Mouse (Mus musculus) midbrain, embryonic 16.5 days (tissue): ENCODE measurements at regions not wholly inside any gene's neighbourhood (a gene's known extent, or its start where the extent isn't known, plus 50 kb on each side); places are given as distances from the start of the nearest gene placed in this dataset.
A peak's percentile ranks its signal among the peaks of the same experiment; 100 is the strongest.

ENCODE experiments used
- ATAC-seq: fragments of 200-750 bp; cut with Nextera tagmentation; 2 replicates; pipeline ENCODE4 v1.8.0; 2017; ENCODE audit warnings: moderate TSS enrichment
- H3K27ac ChIP-seq: fragments of 300-500 bp; sonication (generic); 2 replicates; pipeline ENCODE4 v1.5.1; 2014; ENCODE audit warnings: mild to moderate bottlenecking, low read length, mixed read lengths
- H3K27me3 ChIP-seq: fragments of 300-500 bp; sonication (generic); 2 replicates; pipeline ENCODE4 v1.6.1; 2014; ENCODE audit warnings: low read depth, low read length, mixed read lengths; ENCODE audit not compliant: control insufficient read depth, insufficient read depth
- H3K36me3 ChIP-seq: fragments of 300-500 bp; sonication (generic); 2 replicates; pipeline ENCODE4 v1.6.1; 2014; ENCODE audit warnings: mild to moderate bottlenecking, low read length, moderate library complexity, mixed read lengths; ENCODE audit not compliant: control insufficient read depth, insufficient read depth
- H3K4me1 ChIP-seq: fragments of 300-500 bp; sonication (generic); 2 replicates; pipeline ENCODE4 v1.6.1; 2014; ENCODE audit warnings: mild to moderate bottlenecking, low read length, mixed read lengths; ENCODE audit not compliant: control insufficient read depth, insufficient read depth
- H3K4me2 ChIP-seq: fragments of 300-500 bp; sonication (generic); 2 replicates; pipeline ENCODE4 v1.6.1; 2014; ENCODE audit warnings: mild to moderate bottlenecking, low read length, mixed read lengths
- H3K4me3 ChIP-seq: fragments of 300-500 bp; sonication (generic); 2 replicates; pipeline ENCODE4 v1.5.1; 2014; ENCODE audit warnings: low read depth, mild to moderate bottlenecking, low read length, moderate library complexity, mixed read lengths
- H3K9ac ChIP-seq: fragments of 300-500 bp; sonication (generic); 2 replicates; pipeline ENCODE4 v1.6.1; 2014; ENCODE audit warnings: low read depth, low read length, mixed read lengths
- H3K9me3 ChIP-seq: fragments of 300-500 bp; sonication (generic); replicated peaks from 2 replicates; pipeline ENCODE4 v1.6.1; 2014; ENCODE audit warnings: mild to moderate bottlenecking, low read length, mixed read lengths; ENCODE audit not compliant: control insufficient read depth, poor library complexity, severe bottlenecking
- WGBS: fragments of 180-500 bp; shearing (Covaris S2); extraction: QIAGEN DNeasy Blood & Tissue Kit; methylation state at CpG from one replicate; pipeline ENCODE4 v1.1.7; 2014; 5-methylcytosine and 5-hydroxymethylcytosine counted together

DNA sequence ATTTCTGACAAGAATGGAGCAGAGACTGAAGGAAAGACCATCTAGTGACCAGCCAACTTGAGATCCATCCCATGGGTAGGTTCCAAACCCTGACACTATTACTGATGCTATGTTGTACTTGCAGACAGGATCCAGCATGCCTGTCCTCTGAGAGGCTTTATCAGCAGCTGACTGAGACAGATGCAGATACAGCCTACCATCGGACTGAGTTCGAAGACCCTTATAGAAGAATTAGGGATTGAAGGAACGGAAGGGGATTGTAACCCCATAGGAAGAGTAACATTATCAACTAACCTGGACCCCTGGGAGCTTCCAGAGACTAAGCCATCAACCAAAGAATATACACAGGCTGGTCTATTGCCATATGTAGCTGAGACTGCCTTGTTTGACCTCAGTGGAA is 183.1 kb upstream of the Adcy2 start:
- H3K36me3 ChIP-seq: no peaks in the 10 kb centered on the region
- no peak overlapping the region for H3K27ac ChIP-seq

DNA sequence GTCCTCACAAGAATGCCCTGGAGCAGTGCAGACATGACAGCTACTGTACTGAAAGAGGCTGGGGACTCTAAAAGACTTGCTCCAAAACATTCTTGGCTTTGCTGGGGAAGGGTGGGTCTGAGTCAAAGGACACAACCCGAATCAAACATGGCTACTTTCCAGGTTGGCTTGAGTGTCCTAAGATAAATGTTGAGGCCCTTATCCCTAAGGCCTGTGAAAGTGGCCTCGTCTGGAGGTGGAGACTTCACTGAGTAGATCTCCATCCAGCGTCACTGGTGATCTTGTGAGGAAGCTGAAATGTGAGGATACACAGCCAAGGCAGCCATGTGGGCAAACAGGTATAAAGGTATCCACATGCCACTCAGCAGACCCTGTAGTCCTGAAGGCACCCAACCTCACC is 191.3 kb upstream of the Adcy2 start:
- ATAC-seq: no peak
- no peaks in the 10 kb centered on the region for H3K9me3 ChIP-seq
- no peak overlapping the region for H3K9ac ChIP-seq
- H3K27me3 ChIP-seq: no peaks in the 10 kb centered on the region
- H3K4me1 ChIP-seq: no peaks in the 10 kb centered on the region
- no peak overlapping the region for H3K27ac ChIP-seq
- no peaks in the 10 kb centered on the region for H3K36me3 ChIP-seq
- H3K4me3 ChIP-seq: no peak overlapping the region
- H3K4me2 ChIP-seq: no peak overlapping the region
- 89% methylated on average over 3 of the region's 3 CpGs for WGBS

More for the DNA sequence above, 183.1 kb upstream of the Adcy2 start:
- ATAC-seq: no peak
- 92% methylated on average over 3 of the region's 3 CpGs for WGBS
- Histone ChIP-seq H3K4me1 (no peaks in the 10 kb centered on the region), H3K4me3 (no peak overlapping the region), H3K27me3 (no peaks in the 10 kb centered on the region), H3K9me3 (no peaks in the 10 kb centered on the region), H3K9ac (no peak overlapping the region), H3K4me2 (no peak overlapping the region)

DNA sequence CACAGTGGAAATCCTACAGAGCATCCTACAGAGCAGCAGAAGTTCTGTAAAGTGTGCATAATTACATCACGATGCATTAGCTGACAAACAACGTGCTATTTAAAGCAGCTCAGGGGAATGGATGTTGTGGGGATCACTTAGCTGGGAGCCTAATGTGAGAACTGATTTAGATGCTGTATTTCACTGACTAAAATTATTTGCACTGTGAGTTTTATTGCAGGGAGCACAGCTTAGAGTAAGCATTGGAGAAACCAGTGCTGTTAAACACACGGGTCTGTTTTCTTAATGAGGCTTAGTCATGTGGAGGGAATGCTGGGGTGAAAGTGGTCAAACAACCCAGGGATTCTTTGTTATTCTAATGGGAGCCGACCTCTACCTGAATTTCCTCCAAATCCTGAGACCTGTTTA is 197.1 kb upstream of the Adcy2 start:
- Histone ChIP-seq H3K27me3 (no peaks in the 10 kb centered on the region), H3K4me2 (no peak overlapping the region), H3K4me3 (no peak overlapping the region), H3K9me3 (no peaks in the 10 kb centered on the region), H3K27ac (no peak overlapping the region), H3K4me1 (no peaks in the 10 kb centered on the region), H3K36me3 (no peaks in the 10 kb centered on the region), H3K9ac (no peak overlapping the region)
- 4% methylated on average over 4 of the region's 4 CpGs for WGBS
- 0 out of 2 replicates have a peak, but pooled peaks have one; percentile 36 for ATAC-seq

DNA sequence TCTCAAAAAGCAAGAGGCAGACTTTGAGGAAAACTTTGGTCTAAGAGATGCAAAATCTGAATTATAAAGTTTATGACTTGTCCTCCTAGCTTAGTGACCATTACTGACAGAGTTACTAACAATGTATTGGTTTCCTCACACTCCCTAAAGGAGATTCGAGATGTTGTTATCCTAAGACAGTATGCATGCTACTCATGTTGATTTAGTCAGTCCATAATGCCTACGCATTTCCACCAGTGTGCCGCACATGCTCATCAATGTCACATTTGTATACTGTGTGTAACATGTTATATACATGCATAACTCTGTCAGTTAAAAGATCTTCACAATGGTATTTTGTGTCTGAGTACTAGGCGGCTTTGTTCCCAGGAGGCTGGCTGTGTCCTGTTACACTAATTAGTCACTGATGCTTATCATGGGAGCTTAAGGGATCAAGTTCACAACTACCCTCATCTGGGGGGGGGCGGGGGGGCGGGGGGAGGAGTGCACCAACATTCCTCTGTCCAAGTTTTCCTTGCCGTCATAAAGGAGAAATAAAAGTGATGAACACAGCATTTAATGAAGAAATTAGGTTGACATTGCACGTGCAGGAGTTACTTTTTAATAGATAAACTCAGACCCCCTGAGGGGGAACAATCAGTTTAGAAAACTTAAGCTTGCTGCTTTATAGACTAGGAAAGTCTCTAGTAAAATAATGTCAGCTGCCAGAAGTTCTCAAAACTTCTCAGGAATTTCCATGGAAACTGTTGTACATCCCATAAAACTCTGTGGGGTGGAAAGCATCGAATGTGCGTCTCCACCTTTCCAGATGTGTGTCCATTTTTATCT is 208.6 kb upstream of the Adcy2 start:
- ATAC-seq: no peak
- Histone ChIP-seq H3K4me3 (no peak overlapping the region), H3K36me3 (no peaks in the 10 kb centered on the region), H3K9me3 (no peaks in the 10 kb centered on the region), H3K9ac (no peak overlapping the region), H3K27me3 (no peaks in the 10 kb centered on the region), H3K4me1 (no peaks in the 10 kb centered on the region), H3K4me2 (no peak overlapping the region), H3K27ac (no peak overlapping the region)
- WGBS: 71% methylated on average over 10 of the region's 10 CpGs

DNA sequence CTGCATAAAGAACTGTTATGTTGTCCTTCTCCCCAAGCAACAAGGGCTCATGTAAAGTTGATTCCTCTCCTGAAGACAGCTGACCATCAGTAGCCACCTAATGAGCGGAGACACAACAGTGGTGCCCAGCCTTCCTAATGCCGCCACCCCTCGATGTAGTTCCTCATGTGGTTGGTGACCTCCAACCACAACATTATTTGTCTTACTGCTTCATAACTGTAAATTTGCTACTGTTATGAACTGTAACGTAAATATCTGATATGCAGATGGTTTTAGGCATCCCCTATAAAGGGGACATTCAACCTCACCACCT is 209.2 kb upstream of the Adcy2 start:
- Histone ChIP-seq H3K4me2 (no peak overlapping the region), H3K36me3 (no peaks in the 10 kb centered on the region), H3K9me3 (no peaks in the 10 kb centered on the region), H3K4me3 (no peak overlapping the region), H3K27ac (no peak overlapping the region), H3K4me1 (no peaks in the 10 kb centered on the region), H3K9ac (no peak overlapping the region), H3K27me3 (no peaks in the 10 kb centered on the region)
- 86% methylated on average over 4 of the region's 4 CpGs for WGBS
- ATAC-seq: no peak

DNA sequence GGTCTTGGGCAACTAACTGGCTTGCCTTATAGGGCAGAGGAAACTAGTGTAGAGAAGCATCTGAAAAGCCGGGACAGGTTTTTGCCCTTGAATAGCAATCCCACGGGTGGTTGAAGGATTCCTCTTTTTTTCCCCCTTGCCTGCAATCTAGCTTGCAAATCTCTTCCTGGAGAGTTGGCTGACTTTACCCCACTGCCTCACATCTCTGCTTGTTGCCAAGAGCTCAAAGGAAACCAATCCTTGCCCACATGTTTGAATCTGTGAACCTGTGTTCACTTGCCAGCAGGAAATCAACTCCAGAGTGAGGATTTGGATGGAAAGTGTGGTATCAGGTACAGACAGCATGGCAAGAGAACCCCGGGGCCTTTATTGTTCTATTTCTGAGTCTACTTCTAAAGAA is 217.2 kb upstream of the Adcy2 start:
- Histone ChIP-seq H3K27ac (no peak overlapping the region), H3K27me3 (no peaks in the 10 kb centered on the region), H3K9me3 (no peaks in the 10 kb centered on the region), H3K36me3 (no peaks in the 10 kb centered on the region), H3K4me3 (no peak overlapping the region), H3K9ac (no peak overlapping the region), H3K4me2 (no peak overlapping the region), H3K4me1 (no peaks in the 10 kb centered on the region)
- WGBS: 70% methylated on average over 3 of the region's 3 CpGs
- no peak for ATAC-seq

DNA sequence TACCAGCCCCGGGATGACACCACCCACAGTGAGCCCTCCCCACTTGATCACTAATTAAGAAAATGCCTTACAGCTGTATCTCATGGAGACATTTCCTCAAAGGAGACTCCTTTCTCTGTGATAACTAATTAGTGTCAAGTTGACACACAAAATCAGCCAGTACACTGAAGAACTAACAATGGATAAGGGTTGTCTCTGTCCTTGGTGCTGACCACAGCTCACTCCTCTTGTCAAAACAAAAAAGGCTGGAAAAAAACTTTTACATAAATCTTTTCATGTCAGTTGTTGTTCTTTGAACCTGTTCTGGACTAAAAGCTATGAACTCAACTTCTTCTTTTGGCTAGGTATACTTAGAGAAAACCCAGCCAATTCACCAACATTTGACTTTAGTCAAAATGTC is 221.1 kb upstream of the Adcy2 start:
- Histone ChIP-seq H3K36me3 (no peaks in the 10 kb centered on the region), H3K27ac (no peak overlapping the region), H3K4me3 (no peak overlapping the region), H3K4me2 (no peak overlapping the region), H3K9ac (no peak overlapping the region), H3K4me1 (no peaks in the 10 kb centered on the region), H3K27me3 (no peaks in the 10 kb centered on the region), H3K9me3 (no peaks in the 10 kb centered on the region)
- WGBS: 45% methylated on average over 1 of the region's 1 CpGs
- ATAC-seq: no peak

DNA sequence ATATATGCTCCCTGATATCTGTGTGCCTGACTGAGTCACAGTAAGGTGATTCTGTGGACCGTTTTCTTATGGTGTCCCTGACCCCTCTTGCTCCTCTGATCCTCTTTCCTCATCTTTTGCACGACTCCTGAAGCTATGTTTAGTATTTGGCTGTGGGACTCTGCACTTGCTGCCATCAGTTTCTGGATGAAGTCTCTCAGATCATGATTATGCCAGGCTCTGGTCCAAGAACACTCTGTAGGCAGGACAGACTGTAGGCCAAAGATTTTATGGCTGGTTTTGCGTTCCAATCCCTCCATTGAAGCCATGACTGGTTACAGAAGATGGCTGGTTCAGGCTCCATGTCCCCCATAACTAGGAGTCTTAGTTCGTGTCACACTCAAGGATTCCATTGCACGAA is 227.2 kb upstream of the Adcy2 start:
- H3K36me3 ChIP-seq: no peaks in the 10 kb centered on the region
- no peak overlapping the region for H3K27ac ChIP-seq
- H3K9ac ChIP-seq: no peak overlapping the region
- 74% methylated on average over 5 of the region's 5 CpGs for WGBS
- ATAC-seq: no peak
- H3K9me3 ChIP-seq: no peaks in the 10 kb centered on the region
- no peak overlapping the region for H3K4me2 ChIP-seq
- H3K4me3 ChIP-seq: no peak overlapping the region
- H3K4me1 ChIP-seq: no peaks in the 10 kb centered on the region
- H3K27me3 ChIP-seq: no peaks in the 10 kb centered on the region

DNA sequence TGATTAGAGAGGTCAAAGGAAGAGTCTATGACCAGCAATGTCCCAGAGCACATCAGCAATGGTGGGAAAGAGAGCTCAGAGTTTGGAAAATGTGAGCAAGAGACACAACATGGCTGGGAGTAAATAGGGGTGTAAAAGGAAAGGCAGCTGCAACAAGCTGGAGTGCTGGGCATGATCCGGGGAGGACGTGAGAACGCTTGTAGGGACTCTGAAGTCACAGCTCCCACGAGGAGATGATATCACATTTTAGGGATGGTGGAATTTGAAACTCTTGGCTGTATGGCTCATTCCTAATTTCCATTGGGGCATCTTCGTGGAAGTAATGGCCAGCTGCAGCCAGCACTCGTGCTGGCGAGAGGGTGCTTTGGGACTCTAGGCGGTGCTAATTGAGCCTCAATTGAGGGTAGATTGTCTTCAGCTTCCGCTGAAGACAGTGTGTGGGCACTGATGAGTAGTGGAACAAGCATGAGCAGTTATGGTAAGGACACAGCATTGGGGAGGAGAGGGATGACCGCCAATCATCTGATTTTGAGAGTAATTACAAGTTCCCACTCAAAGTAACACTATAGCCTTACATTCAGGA is 231.1 kb upstream of the Adcy2 start:
- Histone ChIP-seq H3K9me3 (no peaks in the 10 kb centered on the region), H3K9ac (no peak overlapping the region), H3K4me1 (no peaks in the 10 kb centered on the region), H3K27ac (no peak overlapping the region), H3K4me3 (no peak overlapping the region), H3K4me2 (no peak overlapping the region), H3K27me3 (no peaks in the 10 kb centered on the region), H3K36me3 (no peaks in the 10 kb centered on the region)
- WGBS: 92% methylated on average over 10 of the region's 10 CpGs
- ATAC-seq: no peak
